Mouse (Mus musculus): ENCODE measurements around the gene Fam207a. TPM values are rescaled to one million over a fixed set of nuclear protein-coding genes. Genes with fewer than 3 reads are reported as not detected.

Fam207a gene
- polyA plus RNA-seq, 1 experiment from 2014 or later, result 38.2 TPM

DNA sequence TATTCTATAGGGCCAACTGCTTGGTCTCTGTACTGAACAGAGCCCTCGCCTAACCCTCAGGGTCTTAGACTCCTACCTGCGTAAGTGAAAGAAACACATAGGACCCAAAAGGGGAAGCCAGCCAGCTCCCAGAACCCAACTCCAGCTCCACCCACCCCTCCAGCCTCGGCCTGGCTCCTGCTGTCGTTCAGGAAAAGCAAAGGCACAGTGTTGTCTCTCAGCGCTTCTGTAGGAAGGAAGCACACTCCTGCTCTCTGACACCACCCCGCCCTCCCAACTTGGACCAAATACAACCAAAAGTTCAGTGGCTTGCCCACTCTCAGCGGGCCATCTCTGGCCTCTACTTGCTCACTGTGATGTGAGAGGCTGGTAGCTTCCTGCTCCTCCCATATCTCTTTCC is 7.7 kb upstream of the Fam207a start:
- Histone ChIP-seq H3K9me3 (ENCODE audit: control insufficient read depth) (no peaks in the 10 kb centered on the region), H3K27me3 (replicated peaks; ENCODE audit: control insufficient read depth, insufficient read depth, low read length) (no peaks in the 10 kb centered on the region), H3K4me3 (ENCODE audit: low read depth, low read length) (no peak overlapping the region), H3K9ac (ENCODE audit: low read depth, low read length) (no peak overlapping the region), H3K4me2 (replicated peaks; ENCODE audit: low read depth) (no peak overlapping the region), H3K36me3 (ENCODE audit: control insufficient read depth, insufficient read depth) (no peaks in the 10 kb centered on the region), H3K27ac (ENCODE audit: low read depth, low read length) (no peak overlapping the region), H3K4me1 (replicated peaks; ENCODE audit: control insufficient read depth, insufficient read depth, low read length) (no peaks in the 10 kb centered on the region)
- TF ChIP-seq CTCF (IDR thresholded peaks at IDR 0.05; ENCODE audit: low read depth), result no peak
- 63% methylated on average over 7 of the region's 7 CpGs for WGBS
- no peak for ATAC-seq

DNA sequence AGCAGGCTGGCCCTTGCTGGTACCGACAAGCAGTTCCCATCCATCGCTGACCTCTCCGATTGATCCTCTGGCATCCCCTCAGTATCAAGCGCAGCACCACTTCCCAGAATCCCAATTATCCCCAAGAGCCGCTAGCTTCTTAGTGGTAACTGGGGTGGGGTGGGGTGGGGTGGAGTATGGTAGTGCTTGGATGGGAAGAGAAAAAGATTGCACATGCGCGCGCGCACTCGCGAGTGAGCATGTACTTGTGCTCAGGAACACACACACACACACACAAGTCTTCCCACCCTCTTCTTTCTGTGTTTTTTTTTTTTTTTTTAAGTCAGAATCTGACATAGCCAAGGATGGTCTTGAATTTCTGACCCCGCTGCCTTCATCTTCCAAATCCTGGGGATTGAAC is 7.2 kb upstream of the Fam207a start:
- H3K36me3 ChIP-seq (ENCODE audit: control insufficient read depth, insufficient read depth), result no peaks in the 10 kb centered on the region
- H3K4me1 ChIP-seq (replicated peaks; ENCODE audit: control insufficient read depth, insufficient read depth, low read length), result no peaks in the 10 kb centered on the region
- no peaks in the 10 kb centered on the region for H3K27me3 ChIP-seq (replicated peaks; ENCODE audit: control insufficient read depth, insufficient read depth, low read length)
- no peaks in the 10 kb centered on the region for H3K9me3 ChIP-seq (ENCODE audit: control insufficient read depth)
- no peak overlapping the region for H3K4me3 ChIP-seq (ENCODE audit: low read depth, low read length)
- H3K27ac ChIP-seq (ENCODE audit: low read depth, low read length), result no peak overlapping the region
- ATAC-seq, result no peak
- no peak overlapping the region for H3K9ac ChIP-seq (ENCODE audit: low read depth, low read length)
- H3K4me2 ChIP-seq (replicated peaks; ENCODE audit: low read depth), result peak overlapping the region; percentile 45
- TF ChIP-seq CTCF (IDR thresholded peaks at IDR 0.05; ENCODE audit: low read depth), result no peak
- 65% methylated on average over 12 of the region's 12 CpGs for WGBS

DNA sequence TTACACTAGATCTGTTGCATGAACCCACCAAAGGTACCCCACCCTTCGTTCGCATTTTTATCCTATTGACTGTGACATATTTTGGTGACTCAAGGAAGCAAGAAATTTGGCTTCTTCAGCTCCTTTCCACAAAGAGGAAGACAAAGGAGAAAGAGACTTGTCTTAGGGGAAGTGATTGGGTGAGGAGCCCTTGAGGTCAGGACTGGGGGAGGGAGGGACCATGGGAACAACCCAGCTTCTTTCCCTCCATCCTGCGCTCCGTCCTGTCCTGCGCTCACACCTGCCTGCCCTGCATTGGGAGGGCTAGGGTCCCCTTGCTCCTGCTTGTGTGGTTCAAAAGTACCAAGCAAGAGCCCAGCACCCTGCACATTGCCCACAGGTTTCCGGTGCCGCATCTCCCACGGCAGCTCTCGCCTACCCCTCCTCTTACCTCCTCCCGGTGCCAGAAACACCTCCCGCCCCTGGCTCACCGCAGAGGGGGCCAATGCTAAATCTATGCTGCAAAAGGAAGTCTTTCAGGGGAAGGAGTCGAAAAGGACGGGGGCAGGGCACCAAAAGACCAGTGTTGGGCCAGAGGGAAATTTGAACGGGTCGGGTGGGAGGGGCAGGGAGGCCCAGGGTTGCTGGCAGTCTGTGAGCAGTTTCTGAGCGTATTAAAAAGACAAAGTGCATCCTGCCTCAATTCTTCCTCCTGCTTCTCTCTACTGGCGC is 6.6 kb upstream of the Fam207a start:
- no peaks in the 10 kb centered on the region for H3K36me3 ChIP-seq (ENCODE audit: control insufficient read depth, insufficient read depth)
- H3K9me3 ChIP-seq (ENCODE audit: control insufficient read depth), result no peaks in the 10 kb centered on the region
- ATAC-seq, result no peak
- WGBS, result 24% methylated on average over 18 of the region's 18 CpGs
- no peak overlapping the region for H3K9ac ChIP-seq (ENCODE audit: low read depth, low read length)
- H3K4me1 ChIP-seq (replicated peaks; ENCODE audit: control insufficient read depth, insufficient read depth, low read length), result no peaks in the 10 kb centered on the region
- no peak for TF ChIP-seq CTCF (IDR thresholded peaks at IDR 0.05; ENCODE audit: low read depth)
- H3K27ac ChIP-seq (ENCODE audit: low read depth, low read length), result no peak overlapping the region; the same call in 1 of the 2 replicates
- peak overlapping the region; percentile 45 for H3K4me2 ChIP-seq (replicated peaks; ENCODE audit: low read depth)
- no peaks in the 10 kb centered on the region for H3K27me3 ChIP-seq (replicated peaks; ENCODE audit: control insufficient read depth, insufficient read depth, low read length)
- no peak overlapping the region for H3K4me3 ChIP-seq (ENCODE audit: low read depth, low read length)

DNA sequence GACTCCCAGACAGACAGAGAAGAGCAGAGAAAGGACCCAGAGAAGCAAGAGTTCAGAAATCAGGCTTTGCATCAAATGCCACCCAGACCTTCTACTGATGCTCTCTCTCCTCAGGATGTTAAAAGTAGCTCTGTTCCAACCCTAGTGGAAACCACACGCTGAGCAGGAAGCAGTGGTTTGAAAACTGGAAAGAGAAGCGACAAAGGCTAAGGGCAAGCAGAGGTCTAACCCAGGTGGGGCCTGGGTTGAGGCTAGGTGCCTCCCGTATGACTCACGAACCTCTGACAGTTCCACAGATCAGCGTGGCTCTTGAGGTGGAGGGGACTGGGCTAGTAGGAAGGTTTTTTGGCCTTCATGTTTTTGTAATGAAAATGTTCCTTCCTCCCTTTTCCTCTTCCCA is 4.9 kb upstream of the Fam207a start:
- WGBS, result 76% methylated on average over 5 of the region's 5 CpGs
- no peak overlapping the region for H3K9ac ChIP-seq (ENCODE audit: low read depth, low read length)
- H3K27me3 ChIP-seq (replicated peaks; ENCODE audit: control insufficient read depth, insufficient read depth, low read length), result no peaks in the 10 kb centered on the region
- no peaks in the 10 kb centered on the region for H3K36me3 ChIP-seq (ENCODE audit: control insufficient read depth, insufficient read depth)
- ATAC-seq, result no peak
- H3K4me1 ChIP-seq (replicated peaks; ENCODE audit: control insufficient read depth, insufficient read depth, low read length), result 0 out of 2 replicates have a peak, but pooled peaks cover 2% of the 10 kb centered on the region
- H3K4me2 ChIP-seq (replicated peaks; ENCODE audit: low read depth), result no peak overlapping the region
- TF ChIP-seq CTCF (IDR thresholded peaks at IDR 0.05; ENCODE audit: low read depth), result no peak
- H3K9me3 ChIP-seq (ENCODE audit: control insufficient read depth), result no peaks in the 10 kb centered on the region
- H3K4me3 ChIP-seq (ENCODE audit: low read depth, low read length), result no peak overlapping the region
- H3K27ac ChIP-seq (ENCODE audit: low read depth, low read length), result no peak overlapping the region

DNA sequence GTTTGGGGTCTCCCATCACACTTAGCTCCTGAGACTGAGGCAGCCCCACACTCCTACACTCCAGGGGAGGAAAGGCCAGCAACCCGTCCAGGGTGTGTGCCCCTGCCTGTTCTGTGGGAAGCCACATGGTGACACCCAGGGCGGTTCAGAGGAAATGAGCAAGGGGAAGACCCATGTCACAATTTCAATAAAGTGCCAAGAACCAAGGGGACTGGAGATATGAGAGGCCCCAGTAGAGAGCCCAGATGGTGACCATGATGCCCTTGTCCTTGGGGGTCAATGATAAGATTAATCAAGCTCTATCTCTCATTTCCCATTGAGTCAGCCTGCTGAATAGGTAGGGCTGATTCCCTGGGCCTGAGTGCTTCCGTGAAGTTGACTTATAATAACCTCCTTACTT is 3.6 kb upstream of the Fam207a start:
- no peak for TF ChIP-seq CTCF (IDR thresholded peaks at IDR 0.05; ENCODE audit: low read depth)
- H3K9me3 ChIP-seq (ENCODE audit: control insufficient read depth), result no peaks in the 10 kb centered on the region
- no peak overlapping the region for H3K27ac ChIP-seq (ENCODE audit: low read depth, low read length)
- no peak for ATAC-seq
- H3K9ac ChIP-seq (ENCODE audit: low read depth, low read length), result no peak overlapping the region; the same call in 1 of the 2 replicates
- H3K36me3 ChIP-seq (ENCODE audit: control insufficient read depth, insufficient read depth), result 0 out of 2 replicates have a peak, but pooled peaks cover under 1% of the 10 kb centered on the region
- H3K4me2 ChIP-seq (replicated peaks; ENCODE audit: low read depth), result no peak overlapping the region
- H3K4me3 ChIP-seq (ENCODE audit: low read depth, low read length), result no peak overlapping the region
- no peaks in the 10 kb centered on the region for H3K27me3 ChIP-seq (replicated peaks; ENCODE audit: control insufficient read depth, insufficient read depth, low read length)
- H3K4me1 ChIP-seq (replicated peaks; ENCODE audit: control insufficient read depth, insufficient read depth, low read length), result 0 out of 2 replicates have a peak, but pooled peaks cover 6% of the 10 kb centered on the region
- WGBS, result 77% methylated on average over 3 of the region's 3 CpGs

DNA sequence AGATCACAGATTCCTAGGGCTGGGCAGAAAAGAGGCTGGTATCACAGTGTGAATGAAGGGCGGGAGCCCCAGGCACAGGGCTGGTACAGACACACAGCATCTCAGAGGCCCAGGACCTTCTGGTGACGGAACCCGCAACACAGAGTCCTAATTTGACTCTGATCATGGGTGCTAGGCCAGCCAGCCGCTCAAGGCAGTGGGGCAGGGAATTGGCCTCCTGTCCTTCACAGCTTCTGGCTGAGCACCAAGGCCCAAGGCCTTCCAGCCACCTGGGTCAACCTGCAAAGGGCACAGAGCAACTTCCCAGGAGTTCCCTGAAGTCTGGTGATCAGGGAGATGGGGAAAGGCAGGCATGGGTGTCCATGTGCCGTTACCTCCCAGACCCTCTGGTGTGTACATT is 2.2 kb upstream of the Fam207a start:
- WGBS, result 94% methylated on average over 5 of the region's 5 CpGs
- no peak for ATAC-seq
- TF ChIP-seq CTCF (IDR thresholded peaks at IDR 0.05; ENCODE audit: low read depth), result no peak
- Histone ChIP-seq H3K36me3 (ENCODE audit: control insufficient read depth, insufficient read depth) (peaks cover 8% of the 10 kb centered on the region), H3K27ac (ENCODE audit: low read depth, low read length) (no peak overlapping the region), H3K4me2 (replicated peaks; ENCODE audit: low read depth) (no peak overlapping the region), H3K9me3 (ENCODE audit: control insufficient read depth) (no peaks in the 10 kb centered on the region), H3K9ac (ENCODE audit: low read depth, low read length) (no peak overlapping the region), H3K4me3 (ENCODE audit: low read depth, low read length) (no peak overlapping the region), H3K4me1 (replicated peaks; ENCODE audit: control insufficient read depth, insufficient read depth, low read length) (0 out of 2 replicates have a peak, but pooled peaks cover 6% of the 10 kb centered on the region), H3K27me3 (replicated peaks; ENCODE audit: control insufficient read depth, insufficient read depth, low read length) (no peaks in the 10 kb centered on the region)

Measured in intestine, postnatal 0 days (tissue).